Mouse (Mus musculus): ENCODE data around the gene Macf1. TPM values are rescaled to one million over a fixed set of nuclear protein-coding genes. Genes with fewer than 3 reads are reported as not detected.

Macf1 gene
- total RNA-seq, 2 experiments from 2014 or later: 108 to 123 TPM

- DNase-seq (ENCODE audit: low spot score in 2 of 2): no peak
Measured at GRCm38 (mm10) chr4:123413876-123414275, 270.3 kb downstream of the Macf1 start.

GRCm38 (mm10) chr4:123412981-123413380, 271.2 kb downstream of the Macf1 start:
- DNase-seq (ENCODE audit: low spot score in 2 of 2): no peak

DNA sequence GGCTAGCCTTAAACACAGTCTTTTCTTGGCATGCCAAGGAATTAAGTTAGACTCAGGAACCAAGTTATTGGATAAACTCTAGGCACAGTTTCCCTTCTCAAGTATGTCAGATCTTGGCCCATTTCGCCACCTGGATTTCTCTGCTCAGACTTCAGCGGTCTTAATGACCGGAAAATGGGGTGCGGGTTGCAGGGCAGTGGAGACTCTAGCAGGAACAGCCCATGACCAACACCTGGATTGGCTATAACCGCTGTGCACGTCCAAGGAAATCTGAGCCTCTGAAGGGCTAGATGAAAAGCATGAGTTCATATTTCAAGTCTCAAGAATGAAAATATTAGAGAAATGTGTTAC, 271.7 kb downstream of the Macf1 start:
- DNase-seq (ENCODE audit: low spot score in 2 of 2): no peak

DNA sequence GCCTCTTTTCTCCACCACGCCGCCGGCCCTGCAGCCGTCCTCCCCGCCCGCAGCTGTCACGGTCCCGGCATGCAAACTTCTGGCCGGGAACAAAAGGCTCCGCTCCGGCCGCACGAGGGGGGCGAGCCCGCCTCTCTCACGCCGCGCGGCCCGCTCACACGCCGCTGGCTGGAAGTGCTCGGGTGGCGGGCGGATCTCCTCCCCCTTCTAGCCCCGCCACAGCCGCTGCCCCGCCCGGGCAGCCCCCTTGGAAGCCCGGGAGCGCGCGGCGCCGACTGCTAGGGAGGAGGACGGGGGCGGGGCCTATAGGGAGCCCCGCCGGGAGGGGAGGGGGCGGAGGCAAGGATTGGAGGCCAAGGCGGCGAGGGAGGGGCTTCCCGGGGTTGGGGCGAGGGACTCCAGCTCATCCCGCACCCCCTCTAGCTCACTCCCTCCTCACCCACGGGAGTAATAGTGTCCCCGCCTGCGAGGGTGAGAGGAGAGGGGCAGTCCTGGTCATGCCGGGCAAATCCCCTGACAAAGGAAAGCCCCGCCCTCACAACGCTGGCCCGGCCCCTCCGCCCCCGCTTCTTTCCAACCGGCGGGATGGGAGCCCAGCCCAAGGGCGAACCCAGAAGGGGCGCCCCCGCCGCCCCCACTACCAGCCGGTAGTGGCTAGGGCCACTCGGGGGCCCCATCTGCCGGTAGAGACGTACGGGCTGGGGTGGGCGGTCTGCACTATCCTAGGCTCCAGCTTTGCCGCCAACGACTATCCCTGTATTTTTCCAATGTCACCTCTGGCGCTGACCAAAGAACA, 272.2 kb downstream of the Macf1 start:
- DNase-seq (ENCODE audit: low spot score in 2 of 2): peak; percentile 86 to 87

DNA sequence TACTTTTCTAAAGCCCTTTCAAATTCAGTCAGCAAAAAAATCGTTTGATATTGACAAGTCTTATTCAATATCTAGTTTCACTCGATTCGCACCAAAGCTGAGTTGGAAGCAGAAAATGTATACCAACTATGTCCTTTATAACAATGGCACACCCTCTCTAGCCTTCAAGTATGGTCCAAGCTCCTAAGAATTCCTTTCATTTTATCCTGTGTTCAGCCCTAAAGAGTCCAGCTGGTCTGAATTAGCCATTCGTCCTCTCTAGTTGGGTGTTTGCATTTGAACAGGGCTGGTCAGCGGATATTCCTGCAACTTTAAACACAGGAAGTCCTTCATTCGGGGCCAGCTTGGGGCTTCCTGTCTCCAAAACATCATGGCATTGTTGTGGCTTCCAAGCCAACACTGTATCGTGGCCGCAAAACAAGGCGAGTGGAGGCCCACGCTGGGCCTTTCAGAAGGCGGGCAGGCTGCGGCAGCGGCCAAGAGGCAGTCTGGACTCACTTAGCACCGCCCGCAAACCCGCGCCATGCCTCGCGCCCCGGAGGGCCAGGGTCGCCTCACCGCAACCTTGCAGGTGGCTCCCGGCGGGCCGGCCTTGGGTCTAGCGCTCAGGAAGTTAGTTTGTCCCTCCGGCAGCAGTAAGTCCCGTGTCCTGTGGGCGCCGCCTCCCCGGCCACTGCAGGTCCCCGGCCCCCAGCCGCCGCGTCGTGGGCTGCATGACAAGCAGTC, 273.0 kb downstream of the Macf1 start:
- peak; percentile 50 to 57 for DNase-seq (ENCODE audit: low spot score in 2 of 2)

- DNase-seq (ENCODE audit: low spot score in 2 of 2): no peak
Measured at GRCm38 (mm10) chr4:123409752-123410151, 274.4 kb downstream of the Macf1 start.

DNA sequence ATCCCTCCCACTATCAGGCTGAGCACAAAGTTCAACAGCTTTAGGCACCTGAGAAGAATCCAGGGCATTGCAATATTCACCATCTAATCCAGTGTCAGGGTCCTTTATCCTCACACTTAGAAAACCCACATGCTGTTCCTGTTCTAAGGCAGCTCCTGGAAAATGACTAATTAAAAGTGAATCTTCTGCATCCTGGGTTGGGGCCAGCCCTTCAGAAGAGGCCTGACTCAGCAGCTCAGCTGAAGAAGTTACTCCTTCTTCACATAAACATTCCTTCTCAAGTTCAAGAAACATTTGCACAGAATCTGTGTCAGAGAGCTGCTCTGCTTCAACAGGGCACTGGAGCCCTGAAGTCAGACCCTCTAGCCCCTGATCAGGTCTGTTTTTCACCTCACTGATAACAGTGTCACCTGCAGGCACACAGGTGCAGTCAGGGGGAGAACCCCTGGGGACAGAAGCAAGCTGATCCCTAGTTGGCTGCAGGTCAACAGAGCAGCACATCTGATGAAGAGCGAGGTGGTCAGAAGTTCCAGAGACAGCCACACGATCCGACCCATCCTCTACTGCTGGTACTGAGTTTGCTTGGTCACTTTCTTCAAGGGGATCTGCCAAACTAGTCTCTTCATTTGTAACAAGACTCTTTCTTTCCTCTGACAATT, 275.0 kb downstream of the Macf1 start:
- no peak for DNase-seq (ENCODE audit: low spot score in 2 of 2)

- no peak for DNase-seq (ENCODE audit: low spot score in 2 of 2)
Measured at GRCm38 (mm10) chr4:123407792-123408191, 276.4 kb downstream of the Macf1 start.

GRCm38 (mm10) chr4:123404056-123404455, 280.1 kb downstream of the Macf1 start:
- DNase-seq (ENCODE audit: low spot score in 2 of 2): no peak

GRCm38 (mm10) chr4:123402244-123402643, 281.9 kb downstream of the Macf1 start:
- no peak for DNase-seq (ENCODE audit: low spot score in 2 of 2)

DNA sequence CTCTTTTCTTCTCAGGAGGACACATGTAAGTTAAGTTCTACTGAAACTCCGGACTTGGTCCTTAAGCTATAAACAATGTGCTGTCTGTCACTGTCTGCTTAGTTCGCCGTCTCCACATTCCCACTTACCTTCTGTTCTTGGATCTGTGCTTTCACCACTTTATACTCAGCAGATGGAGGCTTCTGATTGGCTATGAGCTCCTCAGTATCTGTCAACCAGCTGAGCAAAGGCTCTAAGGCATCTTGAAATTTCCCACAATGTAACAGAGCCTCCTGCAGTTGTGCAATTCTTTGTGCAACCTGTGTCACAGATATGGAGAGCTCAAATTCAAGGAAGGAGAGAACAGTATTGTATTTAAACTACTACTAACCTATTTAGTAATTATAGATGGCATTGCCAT, 282.9 kb downstream of the Macf1 start:
- DNase-seq (ENCODE audit: low spot score in 2 of 2): no peak

- no peak for DNase-seq (ENCODE audit: low spot score in 2 of 2)
Measured at GRCm38 (mm10) chr4:123397643-123398434, 286.3 kb downstream of the Macf1 start.

GRCm38 (mm10) chr4:123397049-123397448, 287.1 kb downstream of the Macf1 start:
- no peak for DNase-seq (ENCODE audit: low spot score in 2 of 2)

DNA sequence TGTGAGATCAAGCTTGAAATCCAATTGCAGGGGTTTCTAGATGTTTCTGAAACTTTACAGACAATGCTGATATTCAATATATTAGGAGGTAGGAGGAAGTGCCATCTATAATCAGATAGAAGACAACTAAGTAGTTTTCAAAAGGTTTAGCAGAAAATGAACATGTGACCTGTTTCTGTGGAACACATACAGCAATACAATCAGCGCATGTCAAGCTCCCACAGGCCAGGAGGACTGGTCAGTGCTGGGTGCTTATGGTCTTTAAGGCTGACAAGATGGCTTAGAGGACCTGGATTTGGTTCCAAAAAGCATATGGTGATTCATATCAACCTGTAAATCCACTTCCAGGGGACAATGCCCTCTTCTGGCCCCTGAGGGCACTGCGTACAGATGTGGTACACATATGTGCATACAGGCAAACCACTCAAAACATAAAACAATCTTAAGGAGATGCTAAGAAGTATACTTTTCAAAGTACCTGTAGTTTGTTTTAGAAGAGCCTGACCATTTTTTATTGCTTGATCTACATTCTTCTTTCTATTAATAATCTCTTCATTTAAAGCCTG, 288.6 kb downstream of the Macf1 start:
- DNase-seq (ENCODE audit: low spot score in 2 of 2): no peak

DNA sequence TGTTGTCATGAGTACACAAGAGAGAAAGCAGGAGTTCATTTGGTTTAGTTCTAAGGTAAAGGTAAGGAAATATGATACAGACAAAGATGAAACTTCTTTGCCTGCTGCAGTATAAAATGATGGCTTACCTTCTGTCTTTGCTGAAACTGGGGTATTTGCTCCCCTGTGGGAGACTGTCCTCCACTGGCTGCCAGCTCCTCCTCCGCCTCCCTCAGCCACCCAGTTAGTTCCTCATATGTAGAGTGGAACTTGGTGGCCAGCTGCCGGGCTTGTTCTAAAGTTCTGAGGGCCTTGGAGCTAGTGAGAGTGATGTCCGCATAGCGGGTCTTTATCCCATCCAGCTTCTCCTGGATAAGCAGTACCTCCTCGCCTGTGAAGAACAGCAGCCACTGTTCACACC, 289.3 kb downstream of the Macf1 start:
- no peak for DNase-seq (ENCODE audit: low spot score in 2 of 2)

DNA sequence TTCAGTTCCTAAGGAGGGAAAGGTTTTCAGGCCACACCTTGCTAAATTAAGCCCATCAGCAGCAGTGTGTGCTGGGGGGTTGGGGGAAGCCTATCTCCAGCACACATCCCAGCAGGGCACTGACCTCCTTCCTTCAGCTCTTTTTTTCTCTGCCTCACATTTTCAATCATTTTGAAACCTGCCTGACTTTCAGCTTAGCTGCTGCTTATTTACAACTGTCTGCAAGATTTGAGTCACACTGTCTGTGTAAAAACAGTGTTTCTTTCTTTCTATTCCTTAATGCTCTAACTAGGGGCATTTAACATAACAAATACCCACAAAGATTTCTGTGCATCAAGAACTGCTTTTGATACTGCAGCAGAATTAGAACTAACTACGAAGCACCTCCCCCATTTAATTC, 289.9 kb downstream of the Macf1 start:
- no peak for DNase-seq (ENCODE audit: low spot score in 2 of 2)

DNA sequence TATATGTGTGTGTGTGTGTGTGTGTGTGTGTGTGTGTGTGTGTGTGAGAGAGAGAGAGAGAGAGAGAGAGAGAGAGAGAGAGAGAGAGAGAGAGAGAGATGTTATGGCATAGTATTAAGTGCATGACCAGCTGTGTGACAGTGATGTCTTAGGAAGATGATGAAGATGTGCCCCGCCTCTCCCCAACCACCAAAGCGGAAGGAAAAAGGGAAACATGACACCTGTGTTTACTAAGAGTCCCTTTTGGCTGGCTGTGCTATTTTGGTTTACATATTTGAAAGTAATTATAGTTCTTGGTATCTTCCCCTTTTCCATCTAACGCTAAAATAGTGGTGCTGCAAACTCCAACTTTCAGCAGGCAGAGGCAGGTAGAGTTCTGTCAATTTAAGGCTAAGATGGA, 291.2 kb downstream of the Macf1 start:
- no peak for DNase-seq (ENCODE audit: low spot score in 2 of 2)

- peak in 1 of 2 experiments; percentile 36 for DNase-seq (ENCODE audit: low spot score in 2 of 2)
Measured at GRCm38 (mm10) chr4:123392187-123392586, 292.0 kb downstream of the Macf1 start.

DNA sequence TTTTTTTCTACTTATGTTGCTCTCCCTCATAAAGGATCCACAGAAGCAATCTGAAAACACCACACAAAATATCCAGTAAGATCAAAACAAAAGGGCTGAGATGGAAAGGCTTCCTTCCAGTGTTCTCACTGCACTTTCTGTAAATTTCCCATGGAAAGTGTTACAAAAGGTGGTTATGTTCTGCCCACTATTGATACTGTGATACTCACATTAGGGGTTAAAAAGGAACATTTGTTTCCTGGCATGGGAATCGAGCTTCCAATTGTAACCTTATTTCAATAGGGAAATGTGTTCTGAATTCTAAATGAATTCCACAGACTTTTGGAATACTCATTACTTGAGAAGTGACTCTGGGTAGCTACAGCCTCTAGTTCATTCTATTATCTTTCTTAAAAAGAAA, 299.1 kb downstream of the Macf1 start:
- no peak for DNase-seq (ENCODE audit: low spot score in 2 of 2)

- no peak for DNase-seq (ENCODE audit: low spot score in 2 of 2)
Measured at GRCm38 (mm10) chr4:123383173-123383572, 301.0 kb downstream of the Macf1 start.

- no peak for DNase-seq (ENCODE audit: low spot score in 2 of 2)
Measured at GRCm38 (mm10) chr4:123382051-123382450, 302.1 kb downstream of the Macf1 start.

All from adrenal gland, adult 18-20 months (tissue).